Mouse (Mus musculus) CD4-positive, CD25-positive, alpha-beta regulatory T cell (primary cell): ENCODE measurements around the gene Lce1c. TPM values are rescaled to one million over a fixed set of nuclear protein-coding genes. Genes with fewer than 3 reads are reported as not detected.

Source experiments
- polyA plus RNA-seq: library from polyadenylated mRNA; unstranded; fragments of 100-300 nt; shearing (Covaris generic); gene quantifications from one replicate; pipeline ENCODE4 v1.2.1, GENCODE M21; 2017

Lce1c gene
- polyA plus RNA-seq: not detected

DNA sequence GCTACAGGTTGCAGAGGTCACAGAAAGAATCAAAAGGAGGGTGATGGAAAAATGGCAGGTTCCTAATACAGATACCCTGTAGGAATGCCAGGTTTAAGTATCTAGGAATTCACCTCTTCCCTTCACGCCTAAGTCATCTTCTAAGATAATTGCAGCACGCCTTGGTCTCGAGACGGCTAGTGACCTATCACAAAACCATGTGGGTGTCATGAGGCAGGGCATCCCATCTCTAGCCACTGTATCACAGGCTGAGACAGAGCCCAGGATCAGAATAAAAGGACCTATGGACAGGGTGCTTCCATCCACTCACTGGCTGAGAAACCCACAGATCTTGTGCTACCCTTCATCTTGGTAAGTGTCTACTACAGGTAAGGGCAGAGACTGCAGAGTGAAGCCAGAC lies at the start of gene Lce1c:
TSS of gene Lce1c (plus strand) at position 301 of the 400 bp plus-strand sequence.

DNA sequence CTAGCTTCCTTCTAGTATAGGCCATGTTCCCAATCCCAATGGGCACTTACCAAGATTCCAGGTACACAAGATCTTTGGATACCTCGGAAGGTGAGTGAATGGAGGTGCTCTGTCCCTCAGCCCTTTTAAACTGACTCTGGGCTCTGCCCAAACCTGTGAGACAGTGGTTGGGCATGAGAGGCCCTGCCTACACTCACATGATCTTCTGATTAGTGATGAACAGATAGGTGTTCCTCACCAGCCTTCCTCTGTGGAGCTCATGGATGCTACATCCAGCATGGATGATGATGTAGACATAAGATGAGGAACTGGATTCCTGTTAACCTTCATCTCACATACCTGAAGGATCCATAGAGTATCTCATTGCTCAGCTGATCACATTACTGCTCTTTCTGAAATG lies 30.8 kb upstream of the Lce1c start, which contains the start of gene Lce1a1:
TSS of gene Lce1a1 (minus strand) at position 101 of the 400 bp plus-strand sequence.

DNA sequence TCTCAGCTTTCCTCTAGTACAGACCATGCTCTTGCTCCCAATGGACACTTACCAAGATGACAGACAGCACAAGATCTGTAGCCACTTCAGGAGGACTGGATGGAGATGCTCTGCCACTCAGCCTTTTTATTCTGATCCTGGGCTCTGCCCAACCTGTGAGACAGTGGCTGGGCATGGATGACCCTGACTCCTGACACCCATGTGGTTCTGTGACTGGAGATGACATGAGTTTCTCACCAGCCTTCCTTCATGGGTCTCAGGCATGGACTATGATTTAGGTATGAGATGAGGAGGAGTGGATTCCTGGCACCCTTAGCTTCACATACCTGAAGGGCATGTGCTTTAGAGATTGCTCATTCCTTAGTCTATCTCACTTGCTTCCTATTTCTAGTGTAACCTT lies 22.2 kb upstream of the Lce1c start, which contains the start of gene Lce1b:
TSS of gene Lce1b (minus strand) at position 101 of the 400 bp plus-strand sequence.

DNA sequence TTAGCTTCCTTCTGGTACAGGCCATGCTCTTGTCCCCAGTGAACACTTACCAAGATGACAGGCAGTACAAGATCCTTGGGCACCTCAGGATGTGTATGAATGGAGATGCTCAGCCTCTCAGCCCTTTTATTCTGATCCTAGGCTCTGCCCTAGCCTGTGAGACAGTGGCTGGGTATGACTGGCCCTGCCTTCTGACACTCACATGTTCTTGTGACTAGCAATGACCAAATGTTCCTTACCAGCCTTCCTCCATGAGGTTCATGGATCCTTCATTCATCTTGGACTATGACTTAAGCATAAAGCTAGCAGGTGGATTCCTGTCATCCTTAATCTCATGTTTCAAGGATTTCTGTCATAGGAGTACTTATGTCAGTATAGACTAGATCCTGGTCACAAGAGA lies 8.8 kb upstream of the Lce1c start, which contains the start of gene Lce1a2:
TSS of gene Lce1a2 (minus strand) at position 101 of the 400 bp plus-strand sequence.

DNA sequence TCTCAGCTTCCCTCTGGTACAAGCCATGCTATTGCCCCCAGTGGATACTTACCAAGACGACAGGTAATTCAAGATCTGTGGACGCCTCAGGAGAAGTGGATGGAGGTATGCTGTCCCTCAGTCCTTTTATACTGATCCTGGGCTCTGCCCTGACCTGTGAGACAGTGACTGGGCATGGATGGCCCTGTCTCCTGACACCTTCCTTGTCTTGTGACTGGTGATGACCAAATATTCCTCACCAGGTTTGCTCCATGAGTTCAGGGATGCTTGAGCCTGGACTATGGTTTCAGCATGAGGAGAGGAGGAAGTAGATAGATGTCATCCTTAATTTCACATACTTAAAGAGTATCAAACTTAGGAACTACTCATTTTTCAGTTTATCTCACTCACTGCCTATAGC lies 8.1 kb downstream of the Lce1c start, which contains the start of gene Lce1d:
TSS of gene Lce1d (minus strand) at position 101 of the 400 bp plus-strand sequence.

DNA sequence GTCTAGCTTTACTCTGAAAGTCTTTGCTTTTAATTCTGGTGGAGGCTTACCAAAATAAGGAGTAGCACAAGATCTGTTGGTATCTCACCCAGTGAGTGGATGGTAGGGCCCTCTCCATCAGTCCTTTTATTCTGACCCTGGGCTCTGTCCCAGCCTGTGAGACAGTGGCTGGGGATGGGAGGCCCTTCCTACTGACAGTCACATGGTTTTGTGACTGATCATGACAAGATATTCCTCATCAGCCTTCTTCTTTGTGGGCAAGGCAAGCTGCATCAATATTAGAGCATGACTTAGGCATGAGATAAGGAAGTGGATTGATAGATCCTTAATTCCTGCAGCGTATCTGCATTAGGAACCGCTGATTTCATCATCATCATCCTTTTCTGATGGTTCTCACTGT lies 29.9 kb downstream of the Lce1c start, which contains the start of gene Lce1e:
TSS of gene Lce1e (minus strand) at position 101 of the 400 bp plus-strand sequence.

DNA sequence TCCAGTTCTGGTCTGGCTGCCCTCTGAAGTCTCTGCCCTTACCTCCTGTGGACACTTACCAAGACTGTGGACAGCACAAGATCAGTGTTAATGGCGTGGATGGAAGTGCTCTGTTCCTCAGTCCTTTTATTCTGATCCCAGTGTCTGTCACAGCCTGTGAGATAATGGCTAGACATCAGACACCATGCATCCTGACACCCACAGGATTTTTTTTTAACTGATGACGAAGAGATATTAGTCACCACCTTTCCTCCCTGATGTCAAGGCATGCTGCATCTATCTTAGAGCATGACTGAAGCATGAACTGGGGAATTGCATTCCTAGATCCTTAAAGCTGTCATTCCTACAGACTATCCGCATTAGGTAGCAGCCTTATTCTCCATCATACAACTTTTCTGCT lies 41.2 kb downstream of the Lce1c start, which contains the start of gene Lce1f:
TSS of gene Lce1f (minus strand) at position 101 of the 400 bp plus-strand sequence.

Other genes with a start within 250 kb of the Lce1c start
- 24.6 TPM for gene Gm9774, start 249.8 kb upstream of the Lce1c start, polyA plus RNA-seq
- not detected for gene Sprr2k, start 246.7 kb upstream of the Lce1c start, polyA plus RNA-seq
- gene Sprr1b, start 240.5 kb upstream of the Lce1c start, polyA plus RNA-seq: not detected
- gene Sprr3, start 220.5 kb upstream of the Lce1c start, polyA plus RNA-seq: not detected
- not detected for gene Sprr1a, start 193.4 kb upstream of the Lce1c start, polyA plus RNA-seq
- gene Sprr4, start 178.8 kb upstream of the Lce1c start, polyA plus RNA-seq: not detected
- not detected for gene 2310046K23Rik, start 144.7 kb upstream of the Lce1c start, polyA plus RNA-seq
- not detected for gene Ivl, start 105.5 kb upstream of the Lce1c start, polyA plus RNA-seq
- not detected for gene Smcp, start 90.2 kb upstream of the Lce1c start, polyA plus RNA-seq
- not detected for gene 2210017I01Rik, start 71.8 kb upstream of the Lce1c start, polyA plus RNA-seq
- not detected for gene Lce6a, start 57.6 kb upstream of the Lce1c start, polyA plus RNA-seq
- not detected for gene Lce1a1, start 30.9 kb upstream of the Lce1c start, polyA plus RNA-seq
- gene Lce1b, start 22.3 kb upstream of the Lce1c start, polyA plus RNA-seq: not detected
- gene Lce1a2, start 8.9 kb upstream of the Lce1c start, polyA plus RNA-seq: not detected
- not detected for gene Lce1d, start 8.0 kb downstream of the Lce1c start, polyA plus RNA-seq
- not detected for gene Lce1e, start 29.8 kb downstream of the Lce1c start, polyA plus RNA-seq
- gene Lce1f, start 41.1 kb downstream of the Lce1c start, polyA plus RNA-seq: not detected
- gene Gm38119, start 59.8 kb downstream of the Lce1c start, polyA plus RNA-seq: not detected
- not detected for gene Lce1g, start 73.1 kb downstream of the Lce1c start, polyA plus RNA-seq
- gene Lce1h, start 85.8 kb downstream of the Lce1c start, polyA plus RNA-seq: not detected
- not detected for gene Lce1i, start 99.7 kb downstream of the Lce1c start, polyA plus RNA-seq
- gene Lce1j, start 111.3 kb downstream of the Lce1c start, polyA plus RNA-seq: not detected
- gene Lce1k, start 128.6 kb downstream of the Lce1c start, polyA plus RNA-seq: not detected
- gene Kprp, start 148.0 kb downstream of the Lce1c start, polyA plus RNA-seq: not detected
- not detected for gene Lce1l, start 172.0 kb downstream of the Lce1c start, polyA plus RNA-seq
- not detected for gene 2310050C09Rik, start 191.0 kb downstream of the Lce1c start, polyA plus RNA-seq
- gene Lce3a, start 247.0 kb downstream of the Lce1c start, polyA plus RNA-seq: not detected